Mouse (Mus musculus): ENCODE measurements at regions not wholly inside any gene's neighbourhood (a gene's known extent, or its start where the extent isn't known, plus 50 kb on each side); places are given as distances from the start of the nearest gene placed in this dataset.

DNA sequence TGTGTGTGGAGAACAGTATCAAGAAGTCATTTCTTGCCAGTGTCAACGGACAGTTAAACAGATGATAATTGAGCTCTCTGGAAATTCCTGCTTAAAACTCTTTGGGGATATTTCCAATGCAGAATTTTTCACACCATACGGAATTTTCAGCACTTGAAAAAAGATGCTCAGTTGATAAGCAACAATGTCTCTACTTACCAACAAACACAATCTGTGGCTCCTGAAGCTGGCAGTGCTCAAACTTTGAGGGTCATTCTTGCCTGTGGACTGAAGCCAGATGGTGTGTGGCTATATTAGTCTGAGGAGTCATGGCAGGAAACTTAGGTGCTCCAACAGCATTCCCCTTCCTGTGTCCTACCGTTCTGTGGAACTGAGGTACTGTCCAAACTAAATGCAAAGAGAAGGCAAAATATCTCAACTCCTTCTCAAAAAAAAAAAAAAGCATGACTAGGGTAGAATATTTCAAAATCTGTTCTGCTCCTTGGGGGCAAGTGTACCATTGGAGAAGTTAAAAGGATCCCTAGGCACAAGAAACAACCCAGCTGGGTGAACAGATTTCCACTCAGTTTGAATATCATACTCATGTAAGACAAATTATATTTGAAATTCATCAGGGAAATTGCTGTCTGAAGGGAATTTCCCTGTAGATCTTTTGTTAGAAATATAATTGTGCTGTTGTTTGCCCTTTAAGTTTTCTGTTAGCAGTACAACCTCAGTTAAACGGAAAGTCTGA is 160.1 kb upstream of the Marcks start:
- Histone ChIP-seq H3K9me3 (ENCODE audit: low read length) (no peaks in the 10 kb centered on the region), H3K36me3 (ENCODE audit: insufficient read depth, low read length) (no peaks in the 10 kb centered on the region), H3K27me3 (ENCODE audit: insufficient read depth, low read length) (no peaks in the 10 kb centered on the region), H3K4me2 (ENCODE audit: low read depth, low read length, poor library complexity, severe bottlenecking) (no peak overlapping the region), H3K4me1 (ENCODE audit: insufficient read depth, low read length) (no peaks in the 10 kb centered on the region), H3K27ac (ENCODE audit: low read depth, low read length) (no peak overlapping the region), H3K9ac (replicated peaks; ENCODE audit: low read length, poor library complexity, severe bottlenecking) (no peak overlapping the region), H3K4me3 (ENCODE audit: low read depth, low read length) (no peak overlapping the region)
- no peak for DNase-seq (ENCODE audit: low spot score)
- no peak for ATAC-seq (ENCODE audit: low FRiP score)
- 85% methylated on average over 4 of the region's 4 CpGs for WGBS
- no peak for TF ChIP-seq CTCF (IDR thresholded peaks at IDR 0.05)

GRCm38 (mm10) chr10:37294231-37294630 is 155.5 kb upstream of the Marcks start:
- no peak for TF ChIP-seq CTCF (IDR thresholded peaks at IDR 0.05)
- no peak for DNase-seq (ENCODE audit: low spot score)
- Histone ChIP-seq H3K36me3 (ENCODE audit: insufficient read depth, low read length) (no peaks in the 10 kb centered on the region), H3K27ac (ENCODE audit: low read depth, low read length) (no peak overlapping the region), H3K9ac (replicated peaks; ENCODE audit: low read length, poor library complexity, severe bottlenecking) (no peak overlapping the region), H3K4me3 (ENCODE audit: low read depth, low read length) (no peak overlapping the region), H3K27me3 (ENCODE audit: insufficient read depth, low read length) (no peaks in the 10 kb centered on the region), H3K4me2 (ENCODE audit: low read depth, low read length, poor library complexity, severe bottlenecking) (no peak overlapping the region), H3K9me3 (ENCODE audit: low read length) (no peaks in the 10 kb centered on the region), H3K4me1 (ENCODE audit: insufficient read depth, low read length) (no peaks in the 10 kb centered on the region)
- no peak for ATAC-seq (ENCODE audit: low FRiP score)

DNA sequence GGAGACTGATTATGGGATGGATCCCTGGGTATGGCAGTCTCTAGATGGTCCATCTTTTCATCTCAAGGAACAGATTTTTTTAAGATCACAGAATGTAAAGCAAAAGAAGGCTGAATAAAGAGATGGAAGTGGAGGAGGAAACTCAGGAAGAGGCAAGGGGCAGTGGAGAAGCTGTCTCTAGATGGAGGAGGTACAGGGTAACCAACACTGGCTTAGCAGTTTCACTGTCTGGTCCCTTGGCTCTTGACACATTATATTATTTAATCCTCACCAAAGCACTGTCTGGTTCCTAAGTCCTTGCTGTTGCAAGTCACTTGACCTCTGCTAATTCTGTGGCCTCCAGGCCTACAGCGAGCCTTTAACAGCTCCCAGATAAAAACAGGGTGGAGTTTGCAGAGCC is 154.6 kb upstream of the Marcks start:
- no peaks in the 10 kb centered on the region for H3K36me3 ChIP-seq (ENCODE audit: insufficient read depth, low read length)
- no peak overlapping the region for H3K27ac ChIP-seq (ENCODE audit: low read depth, low read length)
- no peaks in the 10 kb centered on the region for H3K4me1 ChIP-seq (ENCODE audit: insufficient read depth, low read length)
- no peak for ATAC-seq (ENCODE audit: low FRiP score)
- no peak for DNase-seq (ENCODE audit: low spot score)
- no peak overlapping the region for H3K9ac ChIP-seq (replicated peaks; ENCODE audit: low read length, poor library complexity, severe bottlenecking)
- no peaks in the 10 kb centered on the region for H3K9me3 ChIP-seq (ENCODE audit: low read length)
- 77% methylated on average over 1 of the region's 1 CpGs for WGBS
- no peak for TF ChIP-seq CTCF (IDR thresholded peaks at IDR 0.05)
- no peaks in the 10 kb centered on the region for H3K27me3 ChIP-seq (ENCODE audit: insufficient read depth, low read length)
- H3K4me2 ChIP-seq (ENCODE audit: low read depth, low read length, poor library complexity, severe bottlenecking) = no peak overlapping the region
- H3K4me3 ChIP-seq (ENCODE audit: low read depth, low read length) = no peak overlapping the region

- H3K36me3 ChIP-seq (ENCODE audit: insufficient read depth, low read length) = no peaks in the 10 kb centered on the region
- WGBS = 93% methylated on average over 2 of the region's 2 CpGs
- TF ChIP-seq CTCF (IDR thresholded peaks at IDR 0.05) = no peak
- H3K4me2 ChIP-seq (ENCODE audit: low read depth, low read length, poor library complexity, severe bottlenecking) = no peak overlapping the region
- H3K4me1 ChIP-seq (ENCODE audit: insufficient read depth, low read length) = no peaks in the 10 kb centered on the region
- ATAC-seq (ENCODE audit: low FRiP score) = no peak
- no peak for DNase-seq (ENCODE audit: low spot score)
- no peak overlapping the region for H3K27ac ChIP-seq (ENCODE audit: low read depth, low read length)
- H3K27me3 ChIP-seq (ENCODE audit: insufficient read depth, low read length) = no peaks in the 10 kb centered on the region
- no peak overlapping the region for H3K9ac ChIP-seq (replicated peaks; ENCODE audit: low read length, poor library complexity, severe bottlenecking)
- H3K4me3 ChIP-seq (ENCODE audit: low read depth, low read length) = no peak overlapping the region
- H3K9me3 ChIP-seq (ENCODE audit: low read length) = no peaks in the 10 kb centered on the region
Observed at GRCm38 (mm10) chr10:37291639-37292495, 153.1 kb upstream of the Marcks start.

- Histone ChIP-seq H3K4me3 (ENCODE audit: low read depth, low read length) (no peak overlapping the region), H3K36me3 (ENCODE audit: insufficient read depth, low read length) (no peaks in the 10 kb centered on the region), H3K27me3 (ENCODE audit: insufficient read depth, low read length) (no peaks in the 10 kb centered on the region), H3K27ac (ENCODE audit: low read depth, low read length) (no peak overlapping the region), H3K4me1 (ENCODE audit: insufficient read depth, low read length) (no peaks in the 10 kb centered on the region), H3K9ac (replicated peaks; ENCODE audit: low read length, poor library complexity, severe bottlenecking) (no peak overlapping the region), H3K4me2 (ENCODE audit: low read depth, low read length, poor library complexity, severe bottlenecking) (no peak overlapping the region), H3K9me3 (ENCODE audit: low read length) (no peaks in the 10 kb centered on the region)
- DNase-seq (ENCODE audit: low spot score) = no peak
- TF ChIP-seq CTCF (IDR thresholded peaks at IDR 0.05) = no peak
- no peak for ATAC-seq (ENCODE audit: low FRiP score)
- WGBS = 88% methylated on average over 3 of the region's 3 CpGs
Observed at GRCm38 (mm10) chr10:37289964-37290704, 151.4 kb upstream of the Marcks start.

All from midbrain, postnatal 0 days (tissue).